In genomic region chr4:136754256-136754655, GRCm38 (mm10) we compare ENCODE assay signal across 16 mouse cellular contexts.
DNase-seq lines count a peak whose midpoint lies in the region; ATAC-seq lines count a peak whose summit lies in the region.
"Had no signal": no experiment of that assay in that cellular context is flagged by ENCODE, and none has a peak within 500 bp of the region (broad histone marks: within the 10 kb centered on the region; RNA-seq: fewer than 3 reads in every experiment).

No protein-coding gene starts in this region.

- 85% methylated on average over 8 of the region's 8 CpGs for WGBS in embryonic facial prominence, embryonic 10.5 days
- 71% methylated on average over 8 of the region's 8 CpGs for WGBS in embryonic facial prominence, embryonic 14.5 days
- 68% methylated on average over 8 of the region's 8 CpGs for WGBS in hindbrain, embryonic 14.5 days
- 63% methylated on average over 8 of the region's 8 CpGs for WGBS in midbrain, embryonic 15.5 days

- peak overlapping the region; percentile 82 for H3K27ac ChIP-seq in embryonic facial prominence, embryonic 10.5 days (replicated peaks)
- H3K27ac ChIP-seq in embryonic facial prominence, embryonic 14.5 days (replicated peaks; ENCODE audit: low read depth, low read length) = no peak overlapping the region
- peak overlapping the region; percentile 87 for H3K27ac ChIP-seq in hindbrain, embryonic 14.5 days
- H3K27ac ChIP-seq in midbrain, embryonic 15.5 days = peak overlapping the region; percentile 90
- H3K27ac ChIP-seq: liver, embryonic 13.5 days had no signal

- H3K4me2 ChIP-seq in embryonic facial prominence, embryonic 14.5 days (ENCODE audit: low read depth, low read length) = no peak overlapping the region
- no peak overlapping the region for H3K4me2 ChIP-seq in hindbrain, embryonic 14.5 days (replicated peaks)
- no peak overlapping the region for H3K4me2 ChIP-seq in midbrain, embryonic 15.5 days
- H3K4me2 ChIP-seq: heart, embryonic 11.5 days; liver, embryonic 13.5 days had no signal

- no peaks in the 10 kb centered on the region for H3K9me3 ChIP-seq in embryonic facial prominence, embryonic 10.5 days
- no peaks in the 10 kb centered on the region for H3K9me3 ChIP-seq in embryonic facial prominence, embryonic 14.5 days (ENCODE audit: control insufficient read depth, low read length)
- H3K9me3 ChIP-seq in hindbrain, embryonic 14.5 days (ENCODE audit: control insufficient read depth, low read length) = no peaks in the 10 kb centered on the region
- no peaks in the 10 kb centered on the region for H3K9me3 ChIP-seq in midbrain, embryonic 15.5 days
- H3K9me3 ChIP-seq: G1E; liver, embryonic 13.5 days had no signal

- no peak for DNase-seq in embryonic facial prominence, embryonic 10.5 days (ENCODE audit: low spot score)
- peak; percentile 43 for DNase-seq in embryonic facial prominence, embryonic 14.5 days (ENCODE audit: low spot score)
- DNase-seq in hindbrain, embryonic 14.5 days (ENCODE audit: low spot score) = no peak
- DNase-seq in retina, postnatal 1 day = no peak
- DNase-seq in left cerebral cortex, adult 9 months (ENCODE audit: low spot score in 2 of 2) = no peak
- no peak for DNase-seq in kidney, postnatal 4 days
- DNase-seq: cerebellum, adult 11-12 months; kidney, postnatal 10 days; liver, embryonic 13.5 days; thymus, postnatal 4 days had no signal

- no peak overlapping the region for H3K9ac ChIP-seq in embryonic facial prominence, embryonic 14.5 days (ENCODE audit: low read depth, low read length)
- 0 out of 2 replicates have a peak overlapping the region, but pooled peaks have one; percentile 37 for H3K9ac ChIP-seq in hindbrain, embryonic 14.5 days
- H3K9ac ChIP-seq in midbrain, embryonic 15.5 days = no peak overlapping the region
- H3K9ac ChIP-seq: liver, embryonic 13.5 days had no signal

- H3K4me3 ChIP-seq in embryonic facial prominence, embryonic 10.5 days = no peak overlapping the region
- no peak overlapping the region for H3K4me3 ChIP-seq in embryonic facial prominence, embryonic 14.5 days (ENCODE audit: low read depth, low read length)
- H3K4me3 ChIP-seq in hindbrain, embryonic 14.5 days (replicated peaks; ENCODE audit: low read length) = no peak overlapping the region
- no peak overlapping the region for H3K4me3 ChIP-seq in midbrain, embryonic 15.5 days
- H3K4me3 ChIP-seq: erythroblast, embryonic 14.5 days; liver, embryonic 13.5 days; megakaryocyte, embryonic 14.5 days had no signal

- H3K27me3 ChIP-seq in embryonic facial prominence, embryonic 10.5 days (replicated peaks; ENCODE audit: low read depth, poor library complexity, severe bottlenecking) = peaks cover 63% of the 10 kb centered on the region
- no peaks in the 10 kb centered on the region for H3K27me3 ChIP-seq in embryonic facial prominence, embryonic 14.5 days (replicated peaks; ENCODE audit: control insufficient read depth, insufficient read depth, low read length)
- no peaks in the 10 kb centered on the region for H3K27me3 ChIP-seq in hindbrain, embryonic 14.5 days (ENCODE audit: control insufficient read depth, insufficient read depth, low read length)
- H3K27me3 ChIP-seq in midbrain, embryonic 15.5 days (replicated peaks) = no peaks in the 10 kb centered on the region

- peak; percentile 21; the same call in 1 of the 2 replicates for ATAC-seq in embryonic facial prominence, embryonic 14.5 days (ENCODE audit: low read depth)
- no peak for ATAC-seq in hindbrain, embryonic 14.5 days (ENCODE audit: low FRiP score)
- ATAC-seq in midbrain, embryonic 15.5 days (replicated peaks) = no peak
- ATAC-seq: intestine, embryonic 16.5 days had no signal

- peaks cover 10% of the 10 kb centered on the region for H3K36me3 ChIP-seq in embryonic facial prominence, embryonic 10.5 days (replicated peaks)
- peaks cover 2% of the 10 kb centered on the region; the same call in 1 of the 2 replicates for H3K36me3 ChIP-seq in embryonic facial prominence, embryonic 14.5 days (ENCODE audit: control insufficient read depth, insufficient read depth, low read length)
- H3K36me3 ChIP-seq in hindbrain, embryonic 14.5 days (replicated peaks; ENCODE audit: control insufficient read depth, insufficient read depth) = 0 out of 2 replicates have a peak, but pooled peaks cover 9% of the 10 kb centered on the region
- no peaks in the 10 kb centered on the region for H3K36me3 ChIP-seq in midbrain, embryonic 15.5 days (replicated peaks)
- H3K36me3 ChIP-seq: G1E; liver, embryonic 13.5 days had no signal

- H3K4me1 ChIP-seq in embryonic facial prominence, embryonic 10.5 days = peaks cover 99% of the 10 kb centered on the region
- peaks cover 50% of the 10 kb centered on the region for H3K4me1 ChIP-seq in embryonic facial prominence, embryonic 14.5 days (ENCODE audit: control insufficient read depth, insufficient read depth, low read length)
- peaks cover 88% of the 10 kb centered on the region for H3K4me1 ChIP-seq in hindbrain, embryonic 14.5 days (replicated peaks; ENCODE audit: control insufficient read depth, insufficient read depth, low read length)
- H3K4me1 ChIP-seq in midbrain, embryonic 15.5 days = peaks cover 99% of the 10 kb centered on the region
